Mouse (Mus musculus): ENCODE measurements around the gene Mif4gd.

Mif4gd gene

GRCm38 (mm10) chr11:115613138-115613945 lies 573 bp upstream of the Mif4gd start:
- no peak for DNase-seq (ENCODE audit: low spot score)

GRCm38 (mm10) chr11:115612059-115612409 lies 735 bp downstream of the Mif4gd start:
- DNase-seq (ENCODE audit: low spot score): peak; percentile 58

DNA sequence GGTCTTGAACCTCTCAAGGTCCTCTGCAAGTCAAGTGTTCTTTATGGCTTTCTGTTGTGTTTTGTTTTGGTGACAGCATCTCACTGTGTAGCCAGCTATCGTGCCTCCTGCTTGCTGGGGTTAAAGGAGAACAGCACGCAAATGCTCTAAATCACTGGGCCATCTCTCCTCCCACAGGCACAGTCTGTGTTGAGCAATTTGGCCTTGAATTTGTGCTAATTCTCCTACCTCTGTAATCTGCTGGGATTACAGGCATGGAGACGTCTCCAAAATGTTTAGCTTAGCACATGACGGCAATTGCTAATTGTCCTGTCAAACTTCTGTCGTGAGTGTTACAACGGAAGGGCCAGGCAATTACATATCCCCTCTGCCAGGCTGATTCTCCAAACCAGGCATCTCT lies 1.6 kb downstream of the Mif4gd start:
- DNase-seq (ENCODE audit: low spot score): no peak

DNA sequence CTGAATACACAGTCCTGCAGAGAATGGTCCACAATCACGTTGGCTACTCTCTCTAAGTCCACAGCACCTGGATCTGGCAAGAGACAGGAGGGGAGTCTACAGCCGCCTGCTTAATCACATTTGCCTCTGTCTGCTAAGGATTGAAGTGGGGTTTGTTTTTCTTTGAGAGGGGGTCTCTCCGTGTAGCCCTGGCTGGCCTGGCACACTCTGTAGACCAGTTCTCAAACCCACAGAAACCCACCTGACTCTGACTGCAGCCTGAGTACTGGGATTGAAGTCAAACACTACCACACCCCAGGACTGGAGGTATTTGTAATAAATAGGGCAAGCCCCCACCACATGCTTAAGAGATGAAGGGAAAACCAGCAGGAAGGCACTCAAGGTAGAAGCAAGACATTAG lies 3.2 kb downstream of the Mif4gd start:
- no peak for DNase-seq (ENCODE audit: low spot score)

- DNase-seq (ENCODE audit: low spot score): no peak
Observed at GRCm38 (mm10) chr11:115608421-115609399, 4.1 kb downstream of the Mif4gd start.

- DNase-seq (ENCODE audit: low spot score): no peak
Observed at GRCm38 (mm10) chr11:115606733-115607132, 6.0 kb downstream of the Mif4gd start.

DNA sequence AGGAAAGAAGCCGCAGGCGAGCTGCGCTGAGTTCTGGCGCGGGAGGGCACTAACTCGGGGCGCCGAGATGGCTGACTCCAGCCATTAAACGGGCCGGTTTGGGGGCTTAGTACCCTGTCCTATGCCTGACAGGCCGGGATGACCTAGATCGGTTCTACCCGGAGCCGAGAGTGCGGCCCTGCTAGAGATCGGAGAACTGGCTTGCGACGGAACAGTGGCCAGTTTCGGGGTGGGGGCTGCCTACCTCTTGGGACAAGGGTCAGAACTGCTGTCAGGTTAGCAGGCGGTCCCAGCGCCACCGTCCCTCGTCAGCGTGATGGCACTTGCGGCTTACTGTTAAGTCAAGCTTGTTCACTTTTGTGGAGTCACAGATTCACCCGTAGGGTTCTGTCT lies 8.5 kb downstream of the Mif4gd start:
- DNase-seq (ENCODE audit: low spot score): no peak

GRCm38 (mm10) chr11:115603476-115604303 lies 9.1 kb downstream of the Mif4gd start, which contains the start of the genes Mrps7 and Gga3:
TSS of gene Mrps7 (plus strand) at chr11:115603925.
TSS of gene Gga3 (minus strand) at chr11:115604051.
- DNase-seq (ENCODE audit: low spot score): peak; percentile 87

- DNase-seq (ENCODE audit: low spot score): no peak
Observed at GRCm38 (mm10) chr11:115603128-115603475, 9.7 kb downstream of the Mif4gd start.

DNA sequence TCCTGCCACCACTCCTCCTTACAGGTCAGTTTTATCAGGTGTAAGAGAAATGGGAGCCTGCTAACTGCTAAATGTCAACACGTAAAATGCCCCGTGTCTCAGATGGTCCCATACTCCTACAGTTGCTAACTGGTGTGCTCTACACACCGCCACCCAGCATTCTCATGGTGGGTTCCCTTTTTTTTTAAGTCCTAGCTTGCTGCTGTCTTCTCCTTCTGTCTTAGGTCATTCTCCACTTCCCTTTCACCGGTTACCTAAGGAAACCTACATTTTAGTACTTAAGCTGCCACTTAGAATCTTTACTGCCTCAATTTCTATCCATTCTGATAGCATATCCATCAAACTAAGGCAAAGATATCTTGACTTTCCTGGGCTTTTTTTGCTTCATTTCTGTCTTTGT lies 11.6 kb downstream of the Mif4gd start:
- DNase-seq (ENCODE audit: low spot score): no peak

GRCm38 (mm10) chr11:115600743-115601142 lies 12.0 kb downstream of the Mif4gd start:
- no peak for DNase-seq (ENCODE audit: low spot score)

DNA sequence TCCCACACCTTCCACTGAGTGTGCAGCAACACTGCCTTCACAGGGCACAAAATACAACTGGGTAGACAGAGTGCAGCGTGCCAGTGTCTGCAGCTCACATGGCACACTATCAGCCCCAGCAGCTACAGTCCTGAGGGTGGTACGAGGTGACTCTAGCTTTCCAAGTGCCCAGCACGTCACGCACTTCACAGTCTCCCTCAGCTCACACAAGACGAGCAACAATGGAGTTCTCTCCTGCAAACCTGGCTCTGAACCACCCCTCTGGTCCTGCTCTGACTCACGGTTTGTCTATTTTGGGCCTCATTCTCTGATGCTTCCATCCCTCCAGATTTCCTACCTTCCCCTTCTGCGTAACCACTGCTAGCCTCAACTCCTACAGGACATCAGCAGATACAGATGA lies 13.0 kb downstream of the Mif4gd start:
- no peak for DNase-seq (ENCODE audit: low spot score)

GRCm38 (mm10) chr11:115598309-115598708 lies 14.5 kb downstream of the Mif4gd start:
- DNase-seq (ENCODE audit: low spot score): no peak

DNA sequence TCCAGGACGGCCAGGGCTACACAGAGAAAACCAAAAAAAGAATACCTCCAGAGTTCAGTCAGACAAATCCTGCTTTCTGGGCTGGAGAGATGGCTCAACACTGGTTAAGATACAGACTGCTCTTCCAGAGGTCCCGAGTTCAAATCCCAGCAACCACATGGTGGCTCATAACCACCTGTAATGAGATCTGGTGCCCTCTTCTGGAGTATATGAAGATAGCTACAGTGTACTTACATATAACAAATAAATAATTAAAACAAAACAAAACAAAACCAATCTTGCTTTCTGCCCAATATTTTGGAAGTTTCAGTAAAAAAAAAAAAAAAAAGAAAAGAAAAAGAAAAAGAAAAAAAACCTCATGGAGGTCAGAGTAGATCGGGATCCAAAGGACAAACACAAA lies 17.6 kb downstream of the Mif4gd start:
- DNase-seq (ENCODE audit: low spot score): no peak

DNA sequence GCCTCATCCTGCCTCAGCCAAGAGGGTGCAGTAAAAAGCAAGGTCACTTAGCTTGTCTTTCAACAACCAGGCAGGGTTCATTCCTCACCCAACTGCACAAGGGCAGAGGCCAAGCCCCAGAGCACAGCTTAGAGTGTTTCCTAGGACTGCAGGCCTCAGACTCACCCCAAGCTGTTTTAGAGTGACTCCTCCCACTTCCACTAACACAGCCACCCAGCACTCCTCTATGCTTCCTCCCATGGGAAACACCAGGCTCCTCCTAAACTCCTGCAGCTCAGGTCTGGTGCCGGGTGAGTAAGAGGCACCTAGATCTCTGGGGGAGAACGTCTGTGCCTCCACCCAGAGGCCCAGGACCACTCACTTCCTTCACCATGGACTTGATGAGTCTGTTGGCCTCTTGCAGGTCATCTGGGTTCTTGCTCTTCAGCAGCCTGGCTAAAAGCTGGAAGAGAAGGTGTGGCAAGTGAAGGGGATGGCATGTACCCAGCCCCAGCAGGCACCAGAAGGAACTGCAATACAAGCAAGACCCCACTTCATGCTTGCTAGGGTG lies 22.2 kb downstream of the Mif4gd start:
- no peak for DNase-seq (ENCODE audit: low spot score)

DNA sequence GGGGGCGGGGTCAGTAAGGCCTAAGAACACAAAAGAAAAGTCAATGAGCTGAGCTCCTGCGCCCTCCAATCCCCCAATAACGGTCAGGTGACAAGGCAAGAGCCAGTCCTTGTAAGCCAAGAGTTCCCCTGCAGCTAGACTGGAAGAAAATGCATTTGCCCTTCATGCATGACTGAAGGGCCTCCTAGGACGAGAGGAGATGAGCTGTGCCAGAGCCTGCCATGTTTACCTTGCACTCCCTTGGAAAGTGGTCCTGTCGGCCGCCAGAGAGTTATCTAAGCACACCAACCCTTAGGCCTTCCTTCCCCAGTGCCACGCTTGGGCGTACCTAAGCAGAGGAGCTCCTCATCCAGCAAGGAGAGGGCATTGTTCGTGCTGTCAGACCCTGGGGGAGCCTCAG lies 24.8 kb downstream of the Mif4gd start:
- no peak for DNase-seq (ENCODE audit: low spot score)

GRCm38 (mm10) chr11:115586403-115586802 lies 26.4 kb downstream of the Mif4gd start:
- DNase-seq (ENCODE audit: low spot score): no peak

DNA sequence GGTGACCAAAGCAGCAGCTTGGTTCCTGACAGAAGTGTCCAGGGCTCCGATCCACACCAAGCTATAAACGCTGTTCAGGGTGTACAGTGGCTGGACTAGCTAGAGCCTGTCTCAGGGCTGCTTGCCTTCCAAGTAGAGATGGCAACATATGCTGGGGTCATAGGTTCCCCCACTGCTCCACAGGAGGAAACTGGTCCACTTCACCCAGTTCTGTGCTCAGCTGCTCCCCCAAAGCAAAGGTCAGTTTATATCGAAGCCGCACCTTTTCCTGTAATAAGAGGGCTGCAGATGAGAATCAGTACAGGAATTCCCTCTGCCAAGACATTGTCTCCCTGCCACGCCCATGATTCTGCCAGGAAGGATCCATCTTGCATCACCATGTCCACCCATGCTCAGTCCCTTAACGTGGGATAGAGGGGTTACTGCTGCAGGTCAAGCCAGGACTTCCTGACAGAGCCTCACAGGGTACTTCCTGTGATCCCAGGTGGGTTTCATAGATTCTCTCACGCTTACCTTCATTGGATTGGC lies 27.1 kb downstream of the Mif4gd start:
- no peak for DNase-seq (ENCODE audit: low spot score)

DNA sequence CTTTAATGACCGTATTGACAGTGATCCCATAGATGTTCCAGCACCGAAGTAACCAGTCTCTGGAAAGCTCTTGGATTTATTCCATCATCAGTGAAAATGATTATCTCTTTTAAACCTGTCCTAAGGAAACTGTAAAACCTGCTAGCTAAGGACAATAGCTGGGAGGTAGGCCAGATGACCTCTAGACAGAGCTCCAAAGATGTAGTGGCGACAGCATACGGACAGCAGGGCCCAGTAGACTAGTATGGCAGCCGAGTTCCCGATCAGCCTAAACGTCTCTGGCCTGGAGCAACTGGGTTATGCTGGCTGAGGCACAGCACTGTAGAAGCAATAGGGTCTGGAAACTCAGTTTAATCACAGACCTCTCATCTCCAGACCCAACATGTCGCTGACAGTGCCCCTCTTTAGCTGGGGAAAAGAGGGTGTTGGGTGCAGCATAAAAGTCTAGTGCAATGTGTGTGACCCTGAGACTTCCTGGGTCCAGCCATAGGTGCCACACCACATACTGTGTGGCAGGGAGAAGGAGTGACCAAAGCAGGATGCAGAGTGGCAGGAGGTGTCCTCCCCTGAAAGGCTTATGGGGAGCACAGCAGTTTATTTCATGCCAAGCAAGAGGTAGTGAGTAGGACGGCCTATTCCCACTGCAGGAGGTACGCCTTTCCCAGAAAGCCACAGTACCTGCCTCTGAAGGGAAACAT lies 28.2 kb downstream of the Mif4gd start:
- DNase-seq (ENCODE audit: low spot score): no peak

GRCm38 (mm10) chr11:115582913-115583606 lies 29.7 kb downstream of the Mif4gd start:
- no peak for DNase-seq (ENCODE audit: low spot score)

All from ovary, postnatal 10 days (tissue).